Comparison of ENCODE assay signal across 8 mouse cellular contexts in the genomic region with DNA sequence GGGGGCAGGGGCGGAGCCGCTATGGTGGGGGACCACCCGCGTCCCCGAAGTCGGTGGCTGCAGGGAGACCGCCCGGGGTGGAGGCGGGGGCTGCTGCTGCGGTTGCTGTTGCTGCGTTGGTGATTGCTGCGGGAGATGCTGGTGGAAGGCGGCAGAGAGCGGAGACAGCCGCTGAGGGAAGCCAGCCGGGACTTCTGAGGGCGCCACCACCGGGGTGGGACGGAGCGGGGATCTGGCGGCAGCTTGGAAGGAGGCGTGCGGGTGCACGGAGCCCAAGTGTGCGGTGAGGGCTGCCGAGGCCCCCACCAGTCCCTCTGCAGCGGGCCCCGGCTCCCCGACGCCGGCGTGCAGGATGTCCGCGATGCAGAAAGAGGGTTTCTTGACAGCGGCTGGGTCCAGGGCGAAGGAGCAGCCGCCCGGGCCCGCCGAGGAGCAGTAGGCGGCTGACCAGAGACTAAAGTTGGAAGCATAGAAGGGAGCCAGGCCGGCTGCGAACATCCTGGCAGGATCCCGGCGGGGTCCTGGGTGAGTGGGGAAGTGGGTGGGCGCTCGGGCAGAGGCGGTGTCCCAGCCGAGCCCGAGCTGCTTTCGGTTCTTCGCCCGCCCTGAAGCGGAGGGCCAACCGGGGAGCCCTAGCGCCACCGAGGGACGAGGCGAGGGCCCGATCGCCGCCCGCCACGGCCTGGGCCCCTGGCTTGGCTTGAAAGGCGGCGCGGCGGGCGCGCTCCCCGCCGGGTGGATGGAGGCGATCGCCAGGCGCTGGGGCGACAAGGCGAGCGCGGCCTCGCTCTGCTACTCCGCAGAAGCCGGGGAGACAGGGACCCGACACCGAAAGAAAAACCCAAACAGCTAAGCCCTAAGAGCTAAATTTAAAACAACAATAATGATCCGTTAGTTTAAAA. TPM values are rescaled to one million over a fixed set of nuclear protein-coding genes. Genes with fewer than 3 reads are reported as not detected.
DNase-seq lines count a peak whose midpoint lies in the region; ATAC-seq and TF ChIP-seq lines count a peak whose summit lies in the region.

No protein-coding gene starts in this region.

- peak; percentile 29 to 46 for DNase-seq in cerebellum, adult 2 months
- DNase-seq in cerebellum, adult 11 months, result no peak
- peak; percentile 72 for DNase-seq in adrenal gland, postnatal 14 days
- peak; percentile 90 for DNase-seq in gastrocnemius, adult 2 months
- DNase-seq in liver, embryonic 13.5 days, result peak; percentile 36
- peak; percentile 37 to 48 for DNase-seq in natural killer cell, adult 2 months (ENCODE audit: low spot score in 2 of 2)
- peak; percentile 41 for DNase-seq in thymus, postnatal 25 days

- TF ChIP-seq CTCF in cerebellum, adult 2 months (IDR thresholded peaks at IDR 0.05; ENCODE audit: borderline replicate concordance, insufficient read depth, low read depth, low read length), result no peak
- TF ChIP-seq CTCF in gastrocnemius, adult 2 months (IDR thresholded peaks at IDR 0.05), result peak; percentile 24; the same call in 1 of the 2 replicates

- peak overlapping the region; percentile 39 for H3K9ac ChIP-seq in hindbrain, embryonic 15.5 days
- peak overlapping the region; percentile 77 for H3K9ac ChIP-seq in liver, embryonic 13.5 days

- no peaks in the 10 kb centered on the region for H3K36me3 ChIP-seq in hindbrain, embryonic 15.5 days
- H3K36me3 ChIP-seq in liver, embryonic 13.5 days, result 0 out of 2 replicates have a peak, but pooled peaks cover 3% of the 10 kb centered on the region

- H3K27me3 ChIP-seq in cerebellum, adult 2 months (ENCODE audit: control insufficient read depth, insufficient read depth, low read length), result peaks cover 14% of the 10 kb centered on the region; the same call in 1 of the 2 replicates
- H3K27me3 ChIP-seq in hindbrain, embryonic 15.5 days, result peaks cover 58% of the 10 kb centered on the region
- H3K27me3 ChIP-seq in liver, embryonic 13.5 days, result peaks cover 100% of the 10 kb centered on the region

- 0 out of 2 replicates have a peak, but pooled peaks cover 3% of the 10 kb centered on the region for H3K4me1 ChIP-seq in cerebellum, adult 2 months (ENCODE audit: control insufficient read depth, insufficient read depth, low read length)
- peaks cover 25% of the 10 kb centered on the region for H3K4me1 ChIP-seq in hindbrain, embryonic 15.5 days (replicated peaks)
- peaks cover 41% of the 10 kb centered on the region for H3K4me1 ChIP-seq in liver, embryonic 13.5 days (replicated peaks)

- intact Hi-C loops in gastrocnemius, adult 2 months (cut with DNase I), result loop anchor here (5.0 kb wide), 1 partner anchor 55 kb away; no protein-coding TSS in a partner anchor

- peak overlapping the region; percentile 44 for H3K4me3 ChIP-seq in cerebellum, adult 2 months (replicated peaks; ENCODE audit: insufficient read depth, low read depth, low read length)
- peak overlapping the region; percentile 79 for H3K4me3 ChIP-seq in gastrocnemius, adult 2 months
- peak overlapping the region; percentile 40 for H3K4me3 ChIP-seq in hindbrain, embryonic 15.5 days
- peak overlapping the region; percentile 71 for H3K4me3 ChIP-seq in liver, embryonic 13.5 days (replicated peaks)

- no peak for TF ChIP-seq POLR2A in cerebellum, adult 2 months (IDR thresholded peaks at IDR 0.05; ENCODE audit: borderline replicate concordance, insufficient read depth, low read length)

- WGBS in cerebellum, adult 2 months, result 1% methylated on average over 85 of the region's 85 CpGs
- under 1% methylated on average over 81 of the region's 85 CpGs for WGBS in hindbrain, embryonic 15.5 days
- under 1% methylated on average over 85 of the region's 85 CpGs for WGBS in liver, embryonic 13.5 days (ENCODE audit: insufficient replicate concordance)

- no peak overlapping the region for H3K27ac ChIP-seq in cerebellum, adult 2 months (ENCODE audit: insufficient read depth, low read length)
- peak overlapping the region; percentile 100 for H3K27ac ChIP-seq in gastrocnemius, adult 2 months
- peak overlapping the region; percentile 28; the same call in 1 of the 2 replicates for H3K27ac ChIP-seq in hindbrain, embryonic 15.5 days (replicated peaks)
- H3K27ac ChIP-seq in liver, embryonic 13.5 days, result peak overlapping the region; percentile 83

- ATAC-seq in hindbrain, embryonic 15.5 days (ENCODE audit: low FRiP score, low read depth), result no peak
- ATAC-seq in liver, embryonic 13.5 days (ENCODE audit: low read depth), result peak; percentile 67

- H3K4me2 ChIP-seq in hindbrain, embryonic 15.5 days, result peak overlapping the region; percentile 63
- peak overlapping the region; percentile 94 for H3K4me2 ChIP-seq in liver, embryonic 13.5 days

- H3K9me3 ChIP-seq in hindbrain, embryonic 15.5 days, result no peaks in the 10 kb centered on the region
- H3K9me3 ChIP-seq in liver, embryonic 13.5 days (replicated peaks), result no peaks in the 10 kb centered on the region

RNA-seq across cellular contexts. Expression of a gene that starts 0.5 kb away (rescaled TPM):
- polyA plus RNA-seq in cerebellum, adult 2 months (2012; rRNA removed), result 0.60 and 1.1 TPM in 2 replicates
- 35.5 and 39.5 TPM in 2 replicates for total RNA-seq in adrenal gland, postnatal 14 days (2021)
- total RNA-seq in gastrocnemius, adult 2 months (2021), result 10 to 100 TPM in 1 of 2 experiments, 1 to 10 TPM in 1; 6.9 to 10.9 TPM
- 2.3 and 3.1 TPM in 2 replicates for polyA plus RNA-seq in hindbrain, embryonic 15.5 days (2015; fragmentation: Nextera tagmentation; extraction: Ambion mirVana)
- polyA plus RNA-seq in liver, embryonic 13.5 days (2015; fragmentation: Nextera tagmentation; extraction: Ambion mirVana), result 8.8 and 9.9 TPM in 2 replicates
